Mouse (Mus musculus): ENCODE results near the gene C1qtnf4.

The C1qtnf4 gene

GRCm38 (mm10) chr2:90911668-90912067 lies 26.0 kb downstream of the C1qtnf4 start:
- CTCF ChIA-PET = no interaction called here
- POLR2A ChIA-PET = interaction anchor here in 3 of 4 experiments (0.5 to 2.5 kb wide), 8 partner anchors 11 to 29 kb away, joined by 3 to 10 read pairs (median 3); partner anchors contain the start of gene Celf1 (in 1 of the 3)

GRCm38 (mm10) chr2:90913671-90914070 lies 28.0 kb downstream of the C1qtnf4 start:
- CTCF ChIA-PET = interaction anchor here in 1 of 4 experiments (1.4 kb wide), 1 partner anchor 46 kb away, joined by 4 read pairs; no protein-coding TSS in a partner anchor
- POLR2A ChIA-PET = interaction anchor here in 3 of 4 experiments (0.6 to 7.9 kb wide), 16 partner anchors 9 to 210 kb away, joined by 3 to 118 read pairs (median 5); partner anchors contain the start of genes Kbtbd4 (in 2 of the 3), Ndufs3 (in 2 of the 3) and Celf1 (in 1 of the 3)

- POLR2A ChIA-PET = interaction anchor here in 3 of 4 experiments (1.0 to 7.9 kb wide), 15 partner anchors 11 to 129 kb away, joined by 3 to 118 read pairs (median 5); partner anchors contain the start of genes Kbtbd4 (in 2 of the 3), Ndufs3 (in 2 of the 3), C1qtnf4 (in 1 of the 3) and Celf1 (in 1 of the 3)
- CTCF ChIA-PET = interaction anchor here in 1 of 4 experiments (1.3 to 1.6 kb wide), 2 partner anchors 50 to 200 kb away, joined by 4 read pairs; no protein-coding TSS in a partner anchor
Measured at GRCm38 (mm10) chr2:90915516-90915915, 29.9 kb downstream of the C1qtnf4 start.

GRCm38 (mm10) chr2:90916560-90917232 lies 31.0 kb downstream of the C1qtnf4 start:
- POLR2A ChIA-PET = interaction anchor here (0.6 to 7.9 kb wide), 47 partner anchors 9 to 1139 kb away, joined by 3 to 118 read pairs (median 5); partner anchors contain the start of genes Celf1 (in 3 of the 4), Kbtbd4 (in 3 of the 4), Ndufs3 (in 3 of the 4) and C1qtnf4 (in 2 of the 4)
- CTCF ChIA-PET = interaction anchor here in 3 of 4 experiments (0.6 to 1.9 kb wide), 5 partner anchors 15 to 149 kb away, joined by 3 to 8 read pairs (median 3); partner anchors contain the start of gene Celf1 (in 1 of the 3)

- CTCF ChIA-PET = interaction anchor here (0.6 to 1.9 kb wide), 8 partner anchors 14 to 649 kb away, joined by 3 to 9 read pairs (median 4); partner anchors contain the start of gene Celf1 (in 2 of the 4)
- POLR2A ChIA-PET = interaction anchor here (0.6 to 7.9 kb wide), 69 partner anchors 8 to 1138 kb away, joined by 3 to 118 read pairs (median 4); partner anchors contain the start of genes Celf1 (in 3 of the 4), Kbtbd4 (in 3 of the 4), Ndufs3 (in 3 of the 4) and C1qtnf4 (in 2 of the 4)
Measured at GRCm38 (mm10) chr2:90917233-90917998, 31.8 kb downstream of the C1qtnf4 start.

- ChIA-PET CTCF (interaction anchor here (0.6 to 1.2 kb wide), 6 partner anchors 13 to 649 kb away, joined by 3 to 9 read pairs (median 5); partner anchors contain the start of gene Celf1 (in 2 of the 4)), POLR2A (interaction anchor here (0.6 to 7.9 kb wide), 54 partner anchors 9 to 1088 kb away, joined by 3 to 118 read pairs (median 4); partner anchors contain the start of genes Celf1 (in 3 of the 4), Kbtbd4 (in 2 of the 4), Ndufs3 (in 2 of the 4) and C1qtnf4 (in 1 of the 4))
Measured at GRCm38 (mm10) chr2:90917999-90918698, 32.5 kb downstream of the C1qtnf4 start.

GRCm38 (mm10) chr2:90921178-90921577 lies 35.5 kb downstream of the C1qtnf4 start:
- CTCF ChIA-PET = no interaction called here

GRCm38 (mm10) chr2:90922636-90923035 lies 37.0 kb downstream of the C1qtnf4 start:
- POLR2A ChIA-PET = interaction anchor here in 1 of 4 experiments (0.6 kb wide), 1 partner anchor 16 kb away, joined by 4 read pairs; no protein-coding TSS in a partner anchor

More at GRCm38 (mm10) chr2:90921178-90921577, 35.5 kb downstream of the C1qtnf4 start:
- POLR2A ChIA-PET = no interaction called here

GRCm38 (mm10) chr2:90928566-90928965 lies 42.9 kb downstream of the C1qtnf4 start:
- ChIA-PET CTCF (no interaction called here), POLR2A (interaction anchor here in 3 of 4 experiments (0.7 to 5.5 kb wide), 8 partner anchors 9 to 23 kb away, joined by 3 to 49 read pairs (median 6); partner anchors contain the start of gene Celf1 (in 1 of the 3))

More at GRCm38 (mm10) chr2:90922636-90923035, 37.0 kb downstream of the C1qtnf4 start:
- CTCF ChIA-PET = no interaction called here

GRCm38 (mm10) chr2:90931829-90932228 lies 46.2 kb downstream of the C1qtnf4 start:
- POLR2A ChIA-PET = interaction anchor here in 1 of 4 experiments (1.1 to 3.5 kb wide), 3 partner anchors 8 to 17 kb away, joined by 4 to 16 read pairs (median 7); partner anchors contain the start of gene Celf1
- CTCF ChIA-PET = no interaction called here

GRCm38 (mm10) chr2:90932273-90932672 lies 46.6 kb downstream of the C1qtnf4 start:
- POLR2A ChIA-PET = interaction anchor here in 2 of 4 experiments (1.1 to 3.5 kb wide), 4 partner anchors 8 to 16 kb away, joined by 4 to 16 read pairs (median 6); partner anchors contain the start of gene Celf1 (in 1 of the 2)
- CTCF ChIA-PET = no interaction called here

- ChIA-PET CTCF (no interaction called here), POLR2A (interaction anchor here in 3 of 4 experiments (0.7 to 2.0 kb wide), 9 partner anchors 9 to 194 kb away, joined by 3 to 7 read pairs (median 4); partner anchors contain the start of gene Fnbp4 (in 1 of the 3))
Measured at GRCm38 (mm10) chr2:90938362-90938761, 52.7 kb downstream of the C1qtnf4 start.

- CTCF ChIA-PET = interaction anchor here (0.6 to 1.2 kb wide), 13 partner anchors 9 to 1032 kb away, joined by 3 to 8 read pairs (median 4); no protein-coding TSS in a partner anchor
Measured at GRCm38 (mm10) chr2:90939750-90940149, 54.1 kb downstream of the C1qtnf4 start.

More at GRCm38 (mm10) chr2:90939750-90940149, 54.1 kb downstream of the C1qtnf4 start:
- POLR2A ChIA-PET = interaction anchor here (0.8 to 4.9 kb wide), 29 partner anchors 9 to 297 kb away, joined by 3 to 29 read pairs (median 5); partner anchors contain the start of genes Ddb2 (in 1 of the 4) and Slc39a13 (in 1 of the 4)

Data from embryonic stem cell, embryonic (primary cell).